Mouse (Mus musculus) megakaryocyte-erythroid progenitor cell, adult 5-6 weeks (primary cell): ENCODE results near the gene Tmtc1. TPM values are rescaled to one million over a fixed set of nuclear protein-coding genes. Genes with fewer than 3 reads are reported as not detected.
A peak's percentile ranks its signal among the peaks of the same experiment; 100 is the strongest.

Source experiments
- ATAC-seq: replicated peaks from 2 replicates; pipeline ENCODE4 v1.8.0; 2016; ENCODE audit warnings: mild to moderate bottlenecking, inconsistent platforms; ENCODE audit not compliant: severe bottlenecking, poor library complexity, low FRiP score, low TSS enrichment
- total RNA-seq, 2 experiments: library from RNA; stranded (forward) in 1 of 2; stranded (reverse) in 1 of 2; fragments of 200-1000, 215-1000 nt in 1 of 2; fragments of >200 nt in 1 of 2; fragmentation: Nextera tagmentation in 1 of 2; gene quantifications; 2 replicates each; pipeline ENCODE4 v1.2.3; 2014 to 2017

Tmtc1 gene
- total RNA-seq, 2 experiments from 2014 or later, result 0.14 TPM; not detected in 1

GRCm38 (mm10) chr6:148437565-148437964, 6.6 kb downstream of the Tmtc1 start:
- no peak for ATAC-seq

GRCm38 (mm10) chr6:148436441-148437001, 7.7 kb downstream of the Tmtc1 start:
- peak; percentile 73 for ATAC-seq

GRCm38 (mm10) chr6:148421577-148421976, 22.6 kb downstream of the Tmtc1 start:
- ATAC-seq, result no peak

- ATAC-seq, result no peak
Observed at GRCm38 (mm10) chr6:148420387-148420786, 23.8 kb downstream of the Tmtc1 start.

GRCm38 (mm10) chr6:148416597-148416996, 27.6 kb downstream of the Tmtc1 start:
- no peak for ATAC-seq

GRCm38 (mm10) chr6:148413638-148414037, 30.6 kb downstream of the Tmtc1 start:
- ATAC-seq, result 0 out of 2 replicates have a peak, but pooled peaks have one; percentile 52

- no peak for ATAC-seq
Observed at GRCm38 (mm10) chr6:148406792-148407490, 37.2 kb downstream of the Tmtc1 start.

- ATAC-seq, result no peak
Observed at GRCm38 (mm10) chr6:148405599-148405998, 38.6 kb downstream of the Tmtc1 start.

- ATAC-seq, result no peak
Observed at GRCm38 (mm10) chr6:148404500-148404899, 39.7 kb downstream of the Tmtc1 start.

- ATAC-seq, result no peak
Observed at GRCm38 (mm10) chr6:148403761-148404160, 40.4 kb downstream of the Tmtc1 start.

- ATAC-seq, result no peak
Observed at GRCm38 (mm10) chr6:148401031-148401430, 43.2 kb downstream of the Tmtc1 start.

GRCm38 (mm10) chr6:148399541-148399940, 44.6 kb downstream of the Tmtc1 start:
- ATAC-seq, result no peak

- no peak for ATAC-seq
Observed at GRCm38 (mm10) chr6:148398888-148399287, 45.3 kb downstream of the Tmtc1 start.

- no peak for ATAC-seq
Observed at GRCm38 (mm10) chr6:148397270-148397669, 46.9 kb downstream of the Tmtc1 start.

GRCm38 (mm10) chr6:148395272-148395671, 48.9 kb downstream of the Tmtc1 start:
- peak; percentile 58; the same call in 1 of the 2 replicates for ATAC-seq

GRCm38 (mm10) chr6:148394294-148394693, 49.9 kb downstream of the Tmtc1 start:
- no peak for ATAC-seq

GRCm38 (mm10) chr6:148392147-148392546, 52.0 kb downstream of the Tmtc1 start:
- 0 out of 2 replicates have a peak, but pooled peaks have one; percentile 20 for ATAC-seq

- no peak for ATAC-seq
Observed at GRCm38 (mm10) chr6:148391286-148391685, 52.9 kb downstream of the Tmtc1 start.

GRCm38 (mm10) chr6:148390630-148391276, 53.4 kb downstream of the Tmtc1 start:
- ATAC-seq, result no peak

- no peak for ATAC-seq
Observed at GRCm38 (mm10) chr6:148387990-148388389, 56.2 kb downstream of the Tmtc1 start.
